Mouse (Mus musculus): Measurements from ENCODE around the gene Pam.

- TF ChIP-seq CTCF (conservative IDR thresholded peaks at IDR 0.05; ENCODE audit: insufficient read depth, insufficient read length, low read depth, low read length): no peak
- TF ChIP-seq POLR2A (IDR thresholded peaks at IDR 0.05; ENCODE audit: low read depth, low read length): no peak
Observed at GRCm38 (mm10) chr1:97976072-97976471, 119.4 kb downstream of the Pam start.

All from kidney, adult 2 months (tissue).